Mouse (Mus musculus) liver, embryonic 15.5 days (tissue): ENCODE measurements around the gene Mier2. TPM values are rescaled to one million over a fixed set of nuclear protein-coding genes. Genes with fewer than 3 reads are reported as not detected.

ENCODE experiments used
- ATAC-seq: fragments of 200-750 bp; cut with Nextera tagmentation; 2 replicates; pipeline ENCODE4 v1.8.0; 2017; ENCODE audit warnings: moderate number of reproducible peaks, mild to moderate bottlenecking, moderate library complexity; ENCODE audit not compliant: insufficient read depth
- H3K27ac ChIP-seq: fragments of 300-500 bp; sonication (generic); replicated peaks from 2 replicates; pipeline ENCODE4 v1.5.1; 2015; ENCODE audit warnings: mild to moderate bottlenecking, inconsistent platforms
- H3K27me3 ChIP-seq: fragments of 300-500 bp; sonication (generic); 2 replicates; pipeline ENCODE4 v1.6.1; 2015; ENCODE audit warnings: mild to moderate bottlenecking, inconsistent platforms
- H3K36me3 ChIP-seq: fragments of 300-500 bp; sonication (generic); replicated peaks from 2 replicates; pipeline ENCODE4 v1.6.1; 2015; ENCODE audit warnings: moderate library complexity, mild to moderate bottlenecking, inconsistent platforms
- H3K4me1 ChIP-seq: fragments of 300-500 bp; sonication (generic); replicated peaks from 2 replicates; pipeline ENCODE4 v1.6.1; 2015; ENCODE audit warnings: inconsistent platforms
- H3K4me2 ChIP-seq: fragments of 300-500 bp; sonication (generic); 2 replicates; pipeline ENCODE4 v1.6.1; 2015; ENCODE audit warnings: moderate library complexity, mild to moderate bottlenecking, inconsistent platforms
- H3K4me3 ChIP-seq: fragments of 300-500 bp; sonication (generic); replicated peaks from 2 replicates; pipeline ENCODE4 v1.5.1; 2015; ENCODE audit warnings: mild to moderate bottlenecking, inconsistent platforms
- H3K9ac ChIP-seq: fragments of 300-500 bp; sonication (generic); 2 replicates; pipeline ENCODE4 v1.6.1; 2015; ENCODE audit warnings: moderate library complexity, mild to moderate bottlenecking, inconsistent platforms
- H3K9me3 ChIP-seq: fragments of 300-500 bp; sonication (generic); replicated peaks from 2 replicates; pipeline ENCODE4 v1.6.1; 2016; ENCODE audit warnings: inconsistent platforms
- WGBS: fragments of 180-500 bp; shearing (Covaris S2); methylation state at CpG from one replicate; pipeline ENCODE4 v1.1.7; 2015; ENCODE audit warnings: mixed read lengths; ENCODE audit not compliant: insufficient replicate concordance; 5-methylcytosine and 5-hydroxymethylcytosine counted together
- polyA plus RNA-seq: library from polyadenylated mRNA; unstranded; fragments of >200 nt; fragmentation: Nextera tagmentation; extraction: Ambion mirVana; gene quantifications from 2 replicates; pipeline ENCODE4 v1.2.1, GENCODE M21; 2015

The Mier2 gene
- polyA plus RNA-seq, 1 experiment from 2014 or later: 9.9 TPM

GRCm38 (mm10) chr10:79574796-79575195, 19.8 kb upstream of the Mier2 start:
- WGBS: 67% methylated on average over 6 of the region's 6 CpGs
- H3K36me3 ChIP-seq: no peaks in the 10 kb centered on the region
- ATAC-seq: no peak

DNA sequence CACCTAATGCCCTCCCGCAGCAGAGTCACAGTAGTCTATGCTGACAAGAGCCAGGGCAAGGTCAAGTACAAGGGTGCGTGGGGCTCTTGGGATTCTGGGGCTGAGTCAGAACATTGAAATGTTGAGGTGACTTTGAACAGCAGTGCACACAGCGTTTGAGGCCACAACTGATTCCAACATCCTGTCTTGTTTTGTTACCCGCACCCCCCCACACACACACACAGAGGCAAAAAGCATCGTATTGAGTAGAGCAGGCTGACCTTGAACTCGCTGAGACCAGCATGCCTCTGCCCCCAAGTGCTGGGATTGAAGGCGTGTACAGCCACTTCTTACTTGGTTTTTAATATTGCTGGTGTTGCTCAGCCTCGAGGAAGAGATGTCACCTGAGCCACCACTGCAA, 19.4 kb upstream of the Mier2 start:
- Histone ChIP-seq H3K4me3 (no peak overlapping the region), H3K9ac (no peak overlapping the region), H3K4me1 (no peaks in the 10 kb centered on the region), H3K9me3 (no peaks in the 10 kb centered on the region), H3K4me2 (no peak overlapping the region), H3K36me3 (no peaks in the 10 kb centered on the region), H3K27me3 (0 out of 2 replicates have a peak, but pooled peaks cover 3% of the 10 kb centered on the region), H3K27ac (no peak overlapping the region)
- no peak for ATAC-seq
- WGBS: 66% methylated on average over 8 of the region's 8 CpGs

More at GRCm38 (mm10) chr10:79574796-79575195, 19.8 kb upstream of the Mier2 start:
- Histone ChIP-seq H3K27ac (no peak overlapping the region), H3K4me1 (no peaks in the 10 kb centered on the region), H3K27me3 (0 out of 2 replicates have a peak, but pooled peaks cover 6% of the 10 kb centered on the region), H3K9ac (no peak overlapping the region), H3K9me3 (no peaks in the 10 kb centered on the region), H3K4me3 (no peak overlapping the region), H3K4me2 (no peak overlapping the region)

GRCm38 (mm10) chr10:79573611-79574010, 18.6 kb upstream of the Mier2 start:
- no peak overlapping the region for H3K27ac ChIP-seq
- H3K4me3 ChIP-seq: no peak overlapping the region
- WGBS: 76% methylated on average over 6 of the region's 6 CpGs
- no peak overlapping the region for H3K9ac ChIP-seq
- H3K4me2 ChIP-seq: no peak overlapping the region
- no peaks in the 10 kb centered on the region for H3K9me3 ChIP-seq
- no peaks in the 10 kb centered on the region for H3K36me3 ChIP-seq
- 0 out of 2 replicates have a peak, but pooled peaks cover 3% of the 10 kb centered on the region for H3K27me3 ChIP-seq
- ATAC-seq: no peak
- H3K4me1 ChIP-seq: no peaks in the 10 kb centered on the region

DNA sequence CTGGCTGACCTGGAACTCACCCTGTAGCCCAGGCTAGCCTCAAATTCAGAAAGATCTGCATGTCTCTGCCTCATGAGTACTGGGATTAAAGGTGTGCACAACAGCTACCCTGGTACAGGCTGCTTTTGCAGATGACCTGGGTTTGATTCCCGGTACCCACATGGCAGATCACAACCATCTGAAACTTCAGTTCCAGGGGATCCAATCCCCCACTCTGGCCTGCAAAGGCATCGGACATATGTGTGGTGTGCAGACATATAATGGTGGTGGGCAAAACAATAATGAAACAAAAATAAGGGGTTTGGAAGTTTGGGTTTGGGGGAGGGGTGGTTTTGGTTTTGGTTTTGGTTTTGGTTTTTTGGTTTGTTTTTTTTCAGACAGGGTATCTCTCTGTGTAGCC, 16.3 kb upstream of the Mier2 start:
- ATAC-seq: no peak
- 67% methylated on average over 2 of the region's 2 CpGs for WGBS
- Histone ChIP-seq H3K36me3 (no peaks in the 10 kb centered on the region), H3K9ac (no peak overlapping the region), H3K4me2 (no peak overlapping the region), H3K4me3 (no peak overlapping the region), H3K27me3 (no peaks in the 10 kb centered on the region), H3K4me1 (no peaks in the 10 kb centered on the region), H3K27ac (no peak overlapping the region), H3K9me3 (no peaks in the 10 kb centered on the region)

GRCm38 (mm10) chr10:79569921-79570320, 14.9 kb upstream of the Mier2 start:
- H3K9me3 ChIP-seq: no peaks in the 10 kb centered on the region
- no peak for ATAC-seq
- H3K4me3 ChIP-seq: no peak overlapping the region
- no peak overlapping the region for H3K4me2 ChIP-seq
- H3K27me3 ChIP-seq: no peaks in the 10 kb centered on the region
- no peak overlapping the region for H3K27ac ChIP-seq
- WGBS: 77% methylated on average over 5 of the region's 5 CpGs
- no peak overlapping the region for H3K9ac ChIP-seq
- no peaks in the 10 kb centered on the region for H3K4me1 ChIP-seq
- no peaks in the 10 kb centered on the region for H3K36me3 ChIP-seq

DNA sequence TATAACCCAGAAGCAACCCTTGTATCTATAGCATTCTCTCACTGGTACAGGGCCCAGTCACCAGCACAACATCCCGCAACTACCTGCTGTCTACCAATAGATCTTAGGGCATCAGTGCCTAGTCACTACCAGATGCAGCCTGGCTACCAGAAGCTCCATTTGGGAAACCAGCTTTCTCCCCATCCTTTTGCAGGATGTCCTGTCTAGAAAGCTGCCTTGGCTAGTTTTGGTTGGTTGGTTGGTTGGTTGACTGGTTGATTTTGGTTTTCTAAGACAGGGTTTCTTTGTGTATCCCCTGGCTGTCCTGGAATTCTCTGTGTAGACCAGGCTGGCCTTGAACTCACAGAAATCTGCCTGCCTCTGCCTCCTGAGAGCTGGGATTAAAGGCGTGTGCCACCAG, 4.7 kb upstream of the Mier2 start:
- Histone ChIP-seq H3K36me3 (no peaks in the 10 kb centered on the region), H3K4me2 (no peak overlapping the region), H3K27ac (no peak overlapping the region), H3K9me3 (no peaks in the 10 kb centered on the region), H3K27me3 (peaks cover 9% of the 10 kb centered on the region), H3K9ac (no peak overlapping the region), H3K4me3 (no peak overlapping the region), H3K4me1 (peaks cover 7% of the 10 kb centered on the region)
- WGBS: 55% methylated on average over 2 of the region's 2 CpGs
- ATAC-seq: no peak

- no peak for ATAC-seq
- peaks cover 24% of the 10 kb centered on the region for H3K4me1 ChIP-seq
- peaks cover 9% of the 10 kb centered on the region for H3K27me3 ChIP-seq
- no peak overlapping the region for H3K9ac ChIP-seq
- no peaks in the 10 kb centered on the region for H3K36me3 ChIP-seq
- no peak overlapping the region for H3K4me3 ChIP-seq
- H3K4me2 ChIP-seq: no peak overlapping the region
- no peak overlapping the region for H3K27ac ChIP-seq
- H3K9me3 ChIP-seq: no peaks in the 10 kb centered on the region
- WGBS: 66% methylated on average over 5 of the region's 5 CpGs
Measured at GRCm38 (mm10) chr10:79557496-79557895, 2.5 kb upstream of the Mier2 start.

DNA sequence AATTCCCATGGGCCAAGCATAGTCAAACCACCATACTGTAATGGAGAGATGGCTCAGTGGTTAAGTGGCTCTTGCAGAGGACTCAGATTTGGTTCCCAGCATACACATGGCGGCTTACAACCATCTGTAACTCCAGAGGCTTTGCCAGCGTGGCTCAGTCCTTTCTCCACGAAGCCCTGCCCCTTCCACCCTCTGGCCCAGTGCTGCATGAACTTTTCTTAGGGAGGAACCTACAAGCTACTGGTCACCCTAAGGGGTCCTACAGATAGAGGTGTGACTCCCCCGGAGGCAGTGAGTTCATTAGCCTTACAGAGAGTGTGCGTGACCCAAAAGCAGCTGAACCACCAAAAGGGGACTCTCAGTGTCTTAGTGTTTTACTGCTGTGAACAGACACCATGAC, 2.0 kb upstream of the Mier2 start:
- WGBS: 64% methylated on average over 5 of the region's 5 CpGs
- no peak for ATAC-seq
- H3K27me3 ChIP-seq: peaks cover 9% of the 10 kb centered on the region
- no peak overlapping the region for H3K9ac ChIP-seq
- H3K4me2 ChIP-seq: no peak overlapping the region
- no peak overlapping the region for H3K27ac ChIP-seq
- H3K36me3 ChIP-seq: no peaks in the 10 kb centered on the region
- H3K4me1 ChIP-seq: peaks cover 27% of the 10 kb centered on the region
- H3K9me3 ChIP-seq: no peaks in the 10 kb centered on the region
- no peak overlapping the region for H3K4me3 ChIP-seq

DNA sequence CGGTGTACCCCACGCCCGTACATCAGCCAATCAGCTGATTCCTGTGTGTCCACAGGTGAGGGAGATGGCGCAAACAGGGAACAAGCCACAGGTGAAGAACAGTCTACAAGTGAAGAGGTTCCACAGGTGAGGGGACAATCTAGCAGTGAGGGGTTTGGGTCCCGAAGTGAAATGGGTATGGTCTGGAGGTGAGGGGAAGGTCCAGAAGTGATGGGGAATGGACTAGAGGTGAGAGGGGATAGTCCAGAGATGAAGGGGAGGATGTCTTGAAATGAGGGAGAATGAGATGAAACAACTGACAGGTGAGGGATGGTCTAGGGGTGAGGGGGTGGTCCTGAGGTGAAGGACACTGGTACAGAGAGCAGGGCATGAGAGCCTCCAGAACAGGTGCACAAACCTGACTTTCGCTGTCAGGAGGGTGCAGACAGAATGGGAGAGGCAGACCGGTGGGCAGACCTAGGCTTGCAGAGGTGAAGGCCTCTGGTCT, 282 bp upstream of the Mier2 start:
- peak overlapping the region; percentile 78 for H3K4me2 ChIP-seq
- 22% methylated on average over 7 of the region's 7 CpGs for WGBS
- peaks cover 9% of the 10 kb centered on the region for H3K27me3 ChIP-seq
- peak overlapping the region; percentile 71 for H3K4me3 ChIP-seq
- no peak for ATAC-seq
- no peaks in the 10 kb centered on the region for H3K36me3 ChIP-seq
- peaks cover 27% of the 10 kb centered on the region for H3K4me1 ChIP-seq
- H3K27ac ChIP-seq: no peak overlapping the region
- H3K9me3 ChIP-seq: no peaks in the 10 kb centered on the region
- peak overlapping the region; percentile 58; the same call in 1 of the 2 replicates for H3K9ac ChIP-seq

DNA sequence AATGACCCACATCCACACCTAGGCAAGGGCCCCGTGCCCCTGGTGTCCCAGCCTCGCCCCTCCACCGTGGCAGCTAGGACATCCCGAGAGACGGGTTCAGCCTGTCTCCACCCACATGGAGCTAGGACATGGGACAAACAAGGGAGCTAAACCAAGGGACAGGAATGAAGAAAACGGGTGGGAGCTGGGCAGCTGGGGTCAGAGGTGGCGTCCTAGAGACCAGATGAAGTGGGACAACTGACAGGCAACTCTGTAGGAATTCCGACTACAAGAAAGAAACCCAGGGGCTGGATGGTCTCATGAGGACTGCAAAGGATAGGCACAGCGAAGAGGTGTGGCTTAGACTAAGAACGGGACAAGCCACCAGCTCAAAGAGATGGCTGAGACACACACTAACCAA, 1.3 kb downstream of the Mier2 start:
- peaks cover 27% of the 10 kb centered on the region for H3K4me1 ChIP-seq
- no peaks in the 10 kb centered on the region for H3K9me3 ChIP-seq
- H3K4me3 ChIP-seq: peak overlapping the region; percentile 71
- WGBS: 27% methylated on average over 10 of the region's 10 CpGs
- H3K27me3 ChIP-seq: peaks cover 9% of the 10 kb centered on the region
- no peak overlapping the region for H3K27ac ChIP-seq
- H3K4me2 ChIP-seq: peak overlapping the region; percentile 78
- no peak overlapping the region; the same call in 1 of the 2 replicates for H3K9ac ChIP-seq
- ATAC-seq: no peak
- peaks cover 12% of the 10 kb centered on the region for H3K36me3 ChIP-seq

DNA sequence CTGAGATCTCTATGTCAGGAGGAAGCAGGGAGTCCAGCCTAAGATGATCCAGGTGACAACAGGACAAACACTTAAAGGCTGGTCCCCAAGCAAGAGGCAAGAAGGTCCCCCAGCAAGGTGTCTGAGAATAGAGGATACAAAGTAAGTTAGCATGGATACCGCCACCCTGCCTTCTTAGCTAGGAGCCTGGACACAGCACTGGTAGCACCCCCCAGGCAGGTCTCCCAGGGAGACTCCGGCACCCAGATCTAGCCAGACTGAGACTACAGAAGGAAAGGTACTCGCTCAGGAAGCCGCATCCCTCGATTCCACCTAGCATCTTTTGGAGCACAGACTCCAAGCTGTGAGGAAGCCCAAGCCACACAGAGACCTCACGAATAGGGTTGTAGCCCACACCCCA, 1.8 kb downstream of the Mier2 start:
- peaks cover 17% of the 10 kb centered on the region for H3K36me3 ChIP-seq
- H3K4me1 ChIP-seq: peaks cover 27% of the 10 kb centered on the region
- H3K27ac ChIP-seq: no peak overlapping the region
- H3K9ac ChIP-seq: no peak overlapping the region
- no peak for ATAC-seq
- H3K4me2 ChIP-seq: no peak overlapping the region; the same call in 1 of the 2 replicates
- H3K4me3 ChIP-seq: no peak overlapping the region
- 73% methylated on average over 6 of the region's 6 CpGs for WGBS
- H3K27me3 ChIP-seq: peaks cover 9% of the 10 kb centered on the region
- no peaks in the 10 kb centered on the region for H3K9me3 ChIP-seq

DNA sequence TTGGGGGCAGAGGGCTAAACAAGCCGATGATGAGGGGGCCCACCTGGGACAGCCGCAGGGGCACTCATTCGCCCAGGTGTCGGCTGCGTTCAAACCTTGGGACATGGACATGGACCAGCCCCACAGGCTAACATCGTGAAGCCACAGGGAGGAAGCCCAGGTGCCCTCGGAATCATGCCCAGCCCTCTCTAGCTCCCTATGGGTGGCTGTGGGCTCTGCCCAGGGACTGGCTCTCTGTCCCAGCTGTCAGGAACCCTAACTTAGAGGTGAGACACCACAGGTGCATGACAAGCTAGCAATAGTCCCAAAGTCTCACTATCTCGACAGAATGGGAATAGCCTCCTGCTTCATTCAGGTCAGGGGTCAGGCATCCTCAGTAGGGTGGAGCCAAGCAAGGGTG, 2.5 kb downstream of the Mier2 start:
- Histone ChIP-seq H3K36me3 (peaks cover 23% of the 10 kb centered on the region), H3K4me1 (peaks cover 27% of the 10 kb centered on the region), H3K27ac (no peak overlapping the region), H3K9ac (no peak overlapping the region), H3K4me2 (no peak overlapping the region), H3K9me3 (no peaks in the 10 kb centered on the region), H3K27me3 (peaks cover 9% of the 10 kb centered on the region), H3K4me3 (no peak overlapping the region)
- WGBS: 67% methylated on average over 8 of the region's 8 CpGs
- no peak for ATAC-seq
